Mouse (Mus musculus) midbrain, postnatal 0 days (tissue): ENCODE measurements at regions not wholly inside any gene's neighbourhood (a gene's known extent, or its start where the extent isn't known, plus 50 kb on each side); places are given as distances from the start of the nearest gene placed in this dataset.
A peak's percentile ranks its signal among the peaks of the same experiment; 100 is the strongest.

Experiments
- ATAC-seq: fragments of 200-750 bp; cut with Nextera tagmentation; 2 replicates; pipeline ENCODE4 v1.8.0; 2017; ENCODE audit warnings: moderate number of reproducible peaks, mild to moderate bottlenecking, moderate TSS enrichment, moderate library complexity; ENCODE audit not compliant: low FRiP score
- DNase-seq: peaks from one replicate; pipeline ENCODE4 v3.0.0-alpha.2; 2015; ENCODE audit warnings: low spot score
- H3K27ac ChIP-seq: fragments of 300-500 bp; sonication (generic); 2 replicates; pipeline ENCODE4 v1.5.1; 2014; ENCODE audit warnings: low read depth, mild to moderate bottlenecking, low read length, mixed read lengths
- H3K27me3 ChIP-seq: fragments of 300-500 bp; sonication (generic); 2 replicates; pipeline ENCODE4 v1.6.1; 2014; ENCODE audit warnings: low read length, control low read depth, mixed read lengths; ENCODE audit not compliant: insufficient read depth
- H3K36me3 ChIP-seq: fragments of 300-500 bp; sonication (generic); 2 replicates; pipeline ENCODE4 v1.6.1; 2014; ENCODE audit warnings: low read length, control low read depth, mixed read lengths; ENCODE audit not compliant: insufficient read depth
- H3K4me1 ChIP-seq: fragments of 300-500 bp; sonication (generic); 2 replicates; pipeline ENCODE4 v1.6.1; 2014; ENCODE audit warnings: mild to moderate bottlenecking, control low read depth, antibody characterized with exemption, low read length, mixed read lengths; ENCODE audit not compliant: insufficient read depth
- H3K4me2 ChIP-seq: fragments of 300-500 bp; sonication (generic); 2 replicates; pipeline ENCODE4 v1.6.1; 2014; ENCODE audit warnings: low read depth, mild to moderate bottlenecking, low read length, mixed read lengths; ENCODE audit not compliant: poor library complexity, severe bottlenecking
- H3K4me3 ChIP-seq: fragments of 300-500 bp; sonication (generic); 2 replicates; pipeline ENCODE4 v1.5.1; 2014; ENCODE audit warnings: low read depth, mild to moderate bottlenecking, low read length, moderate library complexity
- H3K9ac ChIP-seq: fragments of 300-500 bp; sonication (generic); replicated peaks from 2 replicates; pipeline ENCODE4 v1.6.1; 2014; ENCODE audit warnings: mild to moderate bottlenecking, low read length, moderate library complexity, mixed read lengths; ENCODE audit not compliant: poor library complexity, severe bottlenecking
- H3K9me3 ChIP-seq: fragments of 300-500 bp; sonication (generic); 2 replicates; pipeline ENCODE4 v1.6.1; 2016; ENCODE audit warnings: low read length, control low read depth
- CTCF ChIP-seq: IDR thresholded peaks from 2 replicates; pipeline ENCODE4 v1.5.1; 2016; ENCODE audit warnings: antibody characterized with exemption, mild to moderate bottlenecking
- WGBS: fragments of 180-500 bp; shearing (Covaris S2); extraction: QIAGEN DNeasy Blood & Tissue Kit; methylation state at CpG from one replicate; pipeline ENCODE4 v1.1.7; 2014; 5-methylcytosine and 5-hydroxymethylcytosine counted together

DNA sequence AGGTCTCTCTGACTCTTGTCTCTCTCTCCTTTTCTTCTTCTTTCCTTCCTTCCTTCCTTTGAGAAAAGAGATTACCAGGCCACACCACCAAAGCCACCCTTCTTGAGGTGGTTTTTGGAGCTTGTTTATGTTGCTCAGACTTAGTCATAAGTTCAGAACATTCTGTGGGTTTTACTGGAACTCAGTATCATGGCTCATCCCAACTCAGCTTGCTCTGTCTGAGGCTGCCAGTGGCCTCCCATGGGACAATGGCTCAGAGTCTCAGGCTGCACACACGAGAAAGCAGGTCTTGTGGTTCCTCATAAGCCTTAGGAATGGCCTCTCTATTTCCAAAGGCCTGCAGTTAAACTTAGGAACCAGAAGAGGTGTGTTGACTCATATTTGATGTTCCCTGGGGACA lies 1146.4 kb downstream of the Gsdmc2 start:
- Histone ChIP-seq H3K27ac (no peak overlapping the region), H3K9ac (no peak overlapping the region), H3K9me3 (no peaks in the 10 kb centered on the region), H3K27me3 (no peaks in the 10 kb centered on the region), H3K4me2 (no peak overlapping the region), H3K4me3 (no peak overlapping the region), H3K4me1 (no peaks in the 10 kb centered on the region), H3K36me3 (no peaks in the 10 kb centered on the region)
- ATAC-seq (no peak), DNase-seq (no peak)
- TF ChIP-seq CTCF = no peak
- 63% methylated on average over 1 of the region's 1 CpGs for WGBS

DNA sequence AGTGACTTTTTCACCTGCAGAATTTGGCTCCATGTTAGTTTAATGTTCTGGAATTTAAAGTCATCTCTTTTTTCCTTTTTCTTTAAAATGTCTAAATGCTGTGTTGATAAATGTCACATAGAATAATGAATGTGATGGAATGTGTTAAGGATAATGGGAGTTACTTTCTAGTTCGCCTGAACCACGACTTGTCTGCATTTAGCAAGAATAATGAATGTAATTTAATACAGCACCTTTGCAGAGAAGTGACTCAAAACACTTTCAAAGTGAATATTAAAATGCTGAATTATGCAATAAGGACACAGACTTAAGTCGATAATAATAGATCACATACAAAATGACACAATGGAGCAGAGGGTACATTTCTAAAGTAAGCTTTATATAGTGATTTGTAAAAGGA lies 1150.2 kb downstream of the Gsdmc2 start:
- Histone ChIP-seq H3K9me3 (no peaks in the 10 kb centered on the region), H3K36me3 (no peaks in the 10 kb centered on the region), H3K4me2 (no peak overlapping the region), H3K27ac (no peak overlapping the region), H3K4me1 (no peaks in the 10 kb centered on the region), H3K4me3 (no peak overlapping the region), H3K9ac (no peak overlapping the region), H3K27me3 (no peaks in the 10 kb centered on the region)
- TF ChIP-seq CTCF = no peak
- no peak for ATAC-seq
- 64% methylated on average over 3 of the region's 3 CpGs for WGBS
- no peak for DNase-seq

GRCm38 (mm10) chr15:62693671-62694070 lies 1151.3 kb downstream of the Gsdmc2 start:
- H3K9ac ChIP-seq = no peak overlapping the region
- H3K27ac ChIP-seq = no peak overlapping the region
- H3K4me1 ChIP-seq = no peaks in the 10 kb centered on the region
- TF ChIP-seq CTCF = no peak
- no peaks in the 10 kb centered on the region for H3K36me3 ChIP-seq
- no peaks in the 10 kb centered on the region for H3K27me3 ChIP-seq
- no peaks in the 10 kb centered on the region for H3K9me3 ChIP-seq
- ATAC-seq (no peak), DNase-seq (no peak)
- WGBS = 99% methylated on average over 7 of the region's 10 CpGs
- no peak overlapping the region for H3K4me2 ChIP-seq
- H3K4me3 ChIP-seq = no peak overlapping the region

DNA sequence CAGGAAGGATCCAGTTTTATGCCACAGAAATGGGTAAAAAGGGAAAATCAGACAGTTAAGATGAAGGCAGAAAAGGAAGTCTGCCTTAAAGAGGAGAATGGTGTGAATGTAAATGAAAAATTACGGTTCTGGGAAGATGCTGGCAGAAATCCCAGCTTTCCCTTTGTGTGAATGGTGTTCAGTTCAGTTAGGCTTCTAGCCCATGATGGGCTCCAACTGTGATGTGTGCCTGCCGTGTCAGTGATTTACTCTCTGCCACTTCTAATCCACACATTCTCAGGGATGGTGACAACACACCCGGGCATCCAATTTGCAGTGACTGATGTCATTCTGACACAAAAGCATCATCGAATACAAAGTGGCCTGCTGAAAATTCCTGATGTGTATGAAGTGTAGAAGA lies 1171.6 kb downstream of the Gsdmc2 start:
- Histone ChIP-seq H3K27me3 (no peaks in the 10 kb centered on the region), H3K4me1 (no peaks in the 10 kb centered on the region), H3K9ac (no peak overlapping the region), H3K9me3 (no peaks in the 10 kb centered on the region), H3K4me3 (no peak overlapping the region), H3K4me2 (no peak overlapping the region), H3K36me3 (no peaks in the 10 kb centered on the region), H3K27ac (no peak overlapping the region)
- TF ChIP-seq CTCF = no peak
- DNase-seq (peak; percentile 78), ATAC-seq (no peak)
- 34% methylated on average over 4 of the region's 4 CpGs for WGBS

DNA sequence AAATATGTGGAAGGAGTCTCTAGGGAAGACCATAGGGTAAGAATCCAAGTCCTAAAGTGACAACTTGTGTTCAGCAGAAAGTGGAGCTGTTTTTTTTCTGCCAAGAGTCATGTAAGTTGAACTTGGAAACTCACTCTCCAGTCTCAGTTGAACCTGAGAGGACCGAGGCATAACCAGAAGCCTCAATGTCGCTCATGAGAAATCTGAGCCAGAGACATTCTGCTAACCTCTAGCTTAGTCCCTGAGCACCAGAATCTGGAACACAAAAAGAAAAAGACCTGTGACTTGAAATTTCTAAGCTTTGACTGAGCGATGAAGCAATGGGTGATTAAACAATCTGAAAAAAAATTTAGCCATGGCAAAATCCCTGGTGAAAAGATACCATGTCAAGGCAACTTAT lies 1175.0 kb downstream of the Gsdmc2 start:
- Histone ChIP-seq H3K9me3 (no peaks in the 10 kb centered on the region), H3K4me3 (no peak overlapping the region), H3K27me3 (no peaks in the 10 kb centered on the region), H3K9ac (no peak overlapping the region), H3K4me1 (no peaks in the 10 kb centered on the region), H3K36me3 (no peaks in the 10 kb centered on the region), H3K27ac (no peak overlapping the region), H3K4me2 (no peak overlapping the region)
- no peak for ATAC-seq
- no peak for TF ChIP-seq CTCF
- 94% methylated on average over 3 of the region's 3 CpGs for WGBS
- no peak for DNase-seq

- no peak for TF ChIP-seq CTCF
- H3K9me3 ChIP-seq = no peaks in the 10 kb centered on the region
- no peak overlapping the region for H3K4me3 ChIP-seq
- 60% methylated on average over 4 of the region's 4 CpGs for WGBS
- DNase-seq (no peak), ATAC-seq (no peak)
- no peaks in the 10 kb centered on the region for H3K27me3 ChIP-seq
- no peak overlapping the region for H3K4me2 ChIP-seq
- H3K4me1 ChIP-seq = no peaks in the 10 kb centered on the region
- no peaks in the 10 kb centered on the region for H3K36me3 ChIP-seq
- H3K9ac ChIP-seq = no peak overlapping the region
- no peak overlapping the region for H3K27ac ChIP-seq
Observed at GRCm38 (mm10) chr15:62659096-62659495, 1185.9 kb downstream of the Gsdmc2 start.

GRCm38 (mm10) chr15:62658695-62659094 lies 1186.3 kb downstream of the Gsdmc2 start:
- no peak for ATAC-seq
- Histone ChIP-seq H3K36me3 (no peaks in the 10 kb centered on the region), H3K9me3 (no peaks in the 10 kb centered on the region), H3K27ac (no peak overlapping the region), H3K4me1 (no peaks in the 10 kb centered on the region), H3K9ac (no peak overlapping the region), H3K4me2 (no peak overlapping the region), H3K27me3 (no peaks in the 10 kb centered on the region), H3K4me3 (no peak overlapping the region)
- DNase-seq = no peak
- 90% methylated on average over 1 of the region's 1 CpGs for WGBS
- TF ChIP-seq CTCF = no peak
